Mouse (Mus musculus): ENCODE data around the gene Uqcr10.

GRCm38 (mm10) chr11:4705178-4705577 lies 1.0 kb upstream of the Uqcr10 start:
- TF ChIP-seq CTCF (conservative IDR thresholded peaks at IDR 0.05; ENCODE audit: insufficient read depth, insufficient read length, low read depth, low read length) (no peak), POLR2A (IDR thresholded peaks at IDR 0.05; ENCODE audit: low read depth, low read length) (no peak)

Data from kidney, adult 2 months (tissue).